Mouse (Mus musculus): ENCODE data around the gene Znrf2. TPM values are rescaled to one million over a fixed set of nuclear protein-coding genes. Genes with fewer than 3 reads are reported as not detected.
"Not testable (repeated sequence)": the region's sequence is repeated elsewhere in the genome, so short reads cannot be mapped to it uniquely, and the experiment has no call there.

Znrf2 gene
- polyA plus RNA-seq, 1 experiment from 2014 or later, result 2.0 TPM

DNA sequence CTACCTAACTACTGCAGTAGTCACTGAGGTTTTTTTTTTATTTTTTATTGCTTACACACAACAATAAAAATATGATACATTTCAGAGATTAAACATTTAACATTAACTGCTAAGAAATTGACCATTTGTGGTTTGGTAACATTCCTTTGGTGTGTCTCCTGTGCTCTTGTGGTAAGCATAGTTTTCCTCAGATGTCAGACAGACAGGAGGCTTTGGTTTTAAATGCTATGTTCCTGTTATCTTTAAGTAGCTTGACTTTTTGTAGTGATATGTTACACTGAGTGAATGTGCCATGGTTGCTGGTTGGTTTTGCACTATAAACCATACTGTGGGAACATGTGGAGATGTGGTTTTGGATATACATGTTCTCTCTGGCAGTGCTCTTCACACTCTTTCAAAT lies 19.9 kb downstream of the Znrf2 start:
- Histone ChIP-seq H3K4me1 (replicated peaks) (no peaks in the 10 kb centered on the region), H3K36me3 (peaks cover 5% of the 10 kb centered on the region), H3K27ac (no peak overlapping the region), H3K4me3 (no peak overlapping the region), H3K9me3 (peaks cover 16% of the 10 kb centered on the region), H3K27me3 (ENCODE audit: insufficient read depth, poor library complexity, severe bottlenecking) (no peaks in the 10 kb centered on the region)
- DNase-seq (ENCODE audit: low spot score), result no peak

DNA sequence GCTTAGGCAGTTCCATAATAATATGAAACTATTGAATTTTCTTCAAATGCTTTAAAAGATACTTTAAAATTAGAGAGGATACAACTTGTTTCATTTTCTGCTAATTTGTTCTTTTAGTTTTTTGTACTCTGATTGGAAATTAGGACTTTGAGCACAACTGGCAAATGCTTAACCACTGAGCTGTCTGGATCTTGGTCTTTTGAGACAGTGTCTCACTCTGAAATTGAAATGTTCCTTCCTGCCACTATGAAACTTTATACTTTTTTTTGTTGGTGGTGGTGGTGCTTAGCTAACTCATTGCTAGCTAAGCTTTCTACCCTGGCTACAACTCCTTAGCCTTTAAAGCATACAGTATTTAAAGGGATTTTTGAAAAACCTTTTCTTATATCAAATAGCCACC lies 24.7 kb downstream of the Znrf2 start:
- no peak for DNase-seq (ENCODE audit: low spot score)
- Histone ChIP-seq H3K27me3 (ENCODE audit: insufficient read depth, poor library complexity, severe bottlenecking) (no peaks in the 10 kb centered on the region), H3K27ac (no peak overlapping the region), H3K4me1 (replicated peaks) (peaks cover 11% of the 10 kb centered on the region; the same call in 1 of the 2 replicates), H3K36me3 (peaks cover 5% of the 10 kb centered on the region), H3K4me3 (no peak overlapping the region), H3K9me3 (peaks cover 16% of the 10 kb centered on the region)

DNA sequence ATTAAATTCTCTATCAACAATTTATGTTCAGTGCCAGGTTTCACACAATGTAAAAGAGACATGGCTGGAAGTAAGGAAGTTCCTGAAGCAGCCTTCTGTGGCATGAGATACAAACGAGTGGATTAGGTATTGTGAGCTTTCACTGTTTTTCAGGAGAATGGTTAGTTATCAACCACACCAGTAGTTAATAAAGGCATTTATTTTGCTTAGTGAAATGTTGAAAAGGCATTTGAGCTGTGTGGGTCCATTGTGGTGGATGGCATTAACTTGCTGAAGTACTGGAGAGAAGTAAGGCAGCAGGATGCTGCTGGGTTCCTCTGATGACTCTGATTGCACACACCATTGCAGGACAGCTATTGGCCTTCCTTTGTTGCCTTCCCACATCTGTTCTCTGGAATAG lies 25.3 kb downstream of the Znrf2 start:
- H3K4me3 ChIP-seq, result no peak overlapping the region
- no peaks in the 10 kb centered on the region for H3K27me3 ChIP-seq (ENCODE audit: insufficient read depth, poor library complexity, severe bottlenecking)
- WGBS, result 43% methylated on average over 1 of the region's 1 CpGs
- peaks cover 5% of the 10 kb centered on the region for H3K36me3 ChIP-seq
- H3K27ac ChIP-seq, result no peak overlapping the region
- peaks cover 11% of the 10 kb centered on the region; the same call in 1 of the 2 replicates for H3K4me1 ChIP-seq (replicated peaks)
- no peak for DNase-seq (ENCODE audit: low spot score)
- peaks cover 16% of the 10 kb centered on the region for H3K9me3 ChIP-seq

DNA sequence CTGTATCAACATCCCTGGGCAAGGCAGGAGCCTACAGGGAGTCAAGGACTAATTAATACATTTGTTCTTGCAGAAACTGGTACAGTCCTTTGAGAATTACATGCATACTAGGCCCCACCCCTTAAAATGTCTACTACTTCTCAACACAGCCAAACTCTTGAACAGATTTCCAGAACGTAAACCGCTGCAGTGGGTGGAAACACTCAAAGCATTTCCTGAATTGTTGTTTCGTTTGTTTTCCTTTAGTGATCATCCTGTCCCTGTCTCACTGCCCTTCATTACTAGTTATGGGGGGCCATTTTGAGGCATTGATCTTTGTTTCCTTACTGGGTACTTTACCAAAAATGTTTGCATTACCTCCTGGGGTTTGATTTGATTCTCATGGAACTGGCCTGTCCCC lies 31.8 kb downstream of the Znrf2 start:
- Histone ChIP-seq H3K27me3 (ENCODE audit: insufficient read depth, poor library complexity, severe bottlenecking) (no peaks in the 10 kb centered on the region), H3K9me3 (no peaks in the 10 kb centered on the region), H3K36me3 (no peaks in the 10 kb centered on the region), H3K27ac (no peak overlapping the region), H3K4me3 (no peak overlapping the region), H3K4me1 (replicated peaks) (peaks cover 35% of the 10 kb centered on the region)
- DNase-seq (ENCODE audit: low spot score), result no peak
- WGBS, result 77% methylated on average over 3 of the region's 3 CpGs

DNA sequence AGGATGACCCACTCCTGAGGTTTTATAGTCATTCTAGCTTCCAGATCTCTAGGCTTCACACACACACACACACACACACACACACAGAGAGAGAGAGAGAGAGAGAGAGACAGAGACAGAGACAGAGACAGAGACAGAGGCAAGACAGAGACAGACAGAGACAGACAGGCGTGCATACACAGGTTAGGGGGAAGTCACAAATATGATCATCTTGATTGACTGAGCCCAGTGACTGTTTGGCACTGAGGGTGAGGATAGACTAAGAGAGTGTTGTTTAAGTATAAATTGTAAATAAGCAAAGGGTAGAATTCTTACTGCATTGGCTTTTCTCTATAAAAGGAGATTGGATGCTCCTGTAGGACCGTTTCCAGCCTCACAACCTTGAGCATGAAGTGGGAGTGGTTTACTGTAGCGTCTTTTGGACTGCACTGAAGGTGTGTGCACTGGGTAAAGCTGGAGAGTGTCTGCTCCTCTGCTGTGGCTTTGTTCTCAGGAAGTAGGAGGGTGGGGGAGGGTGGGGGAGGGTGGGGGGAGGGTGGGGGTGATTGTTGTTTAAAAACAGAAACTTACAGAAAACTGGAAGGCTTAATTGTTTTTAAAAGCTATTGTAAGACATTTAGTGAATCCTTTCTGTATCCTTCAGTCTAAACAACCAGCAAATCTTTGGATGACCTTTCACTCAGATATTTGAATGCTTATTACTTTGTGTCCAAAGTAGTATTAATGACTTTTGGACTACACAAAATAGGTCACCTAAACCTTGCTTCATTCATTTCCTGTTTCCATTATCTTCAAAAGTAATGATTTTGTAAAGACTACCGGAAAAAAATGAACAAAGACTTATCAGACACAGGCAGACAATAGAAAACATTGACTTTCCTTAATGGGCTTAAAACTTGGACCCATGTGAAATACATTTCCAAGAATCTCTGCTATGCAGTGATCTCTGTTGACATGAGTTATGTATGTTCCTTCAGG lies 32.8 kb downstream of the Znrf2 start:
- Histone ChIP-seq H3K36me3 (no peaks in the 10 kb centered on the region), H3K9me3 (no peaks in the 10 kb centered on the region), H3K4me1 (replicated peaks) (peaks cover 36% of the 10 kb centered on the region), H3K27me3 (ENCODE audit: insufficient read depth, poor library complexity, severe bottlenecking) (no peaks in the 10 kb centered on the region), H3K27ac (no peak overlapping the region), H3K4me3 (no peak overlapping the region)
- WGBS, result 43% methylated on average over 4 of the region's 4 CpGs
- no peak for DNase-seq (ENCODE audit: low spot score)

DNA sequence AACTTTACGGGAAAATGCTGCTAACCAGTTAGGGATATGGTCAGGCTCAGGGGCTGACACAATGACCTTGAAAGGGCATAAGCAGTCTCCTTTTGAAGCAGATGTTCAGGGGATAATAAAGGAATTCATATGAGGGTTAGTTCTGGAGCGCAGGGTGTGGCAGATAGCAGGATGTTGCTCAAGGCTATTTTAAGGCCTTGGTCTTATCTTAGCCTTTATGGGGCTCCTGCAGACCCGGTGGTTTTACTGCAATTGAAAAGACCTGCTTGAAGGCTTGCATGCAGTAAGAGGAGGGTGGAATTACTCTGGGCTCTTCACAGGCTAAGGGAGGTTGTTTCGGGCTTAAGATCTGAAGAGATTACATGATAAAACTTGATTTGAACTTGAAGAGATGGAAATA lies 35.1 kb downstream of the Znrf2 start:
- Histone ChIP-seq H3K4me3 (no peak overlapping the region), H3K27me3 (ENCODE audit: insufficient read depth, poor library complexity, severe bottlenecking) (no peaks in the 10 kb centered on the region), H3K36me3 (no peaks in the 10 kb centered on the region), H3K27ac (no peak overlapping the region), H3K4me1 (replicated peaks) (peaks cover 36% of the 10 kb centered on the region), H3K9me3 (no peaks in the 10 kb centered on the region)
- no peak for DNase-seq (ENCODE audit: low spot score)
- 54% methylated on average over 4 of the region's 4 CpGs for WGBS

DNA sequence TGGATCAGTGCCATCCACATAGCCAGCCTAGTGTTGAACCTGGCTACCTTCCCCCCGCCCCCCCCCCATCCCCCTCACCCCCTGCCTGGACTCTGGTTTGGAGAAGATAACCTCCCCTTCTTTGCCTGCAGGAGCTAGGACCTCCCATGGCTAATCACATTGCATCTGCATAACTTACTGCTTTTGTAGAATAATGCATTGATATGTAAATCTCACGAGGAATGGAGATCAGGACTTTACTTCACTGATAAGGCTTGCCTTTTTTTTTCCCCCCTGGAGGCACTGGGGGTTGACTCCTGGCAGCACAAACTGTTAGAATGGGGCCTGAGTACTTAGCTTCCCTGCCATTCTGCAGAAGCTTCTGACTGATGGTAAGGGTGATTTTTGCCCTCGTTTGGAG lies 36.0 kb downstream of the Znrf2 start:
- Histone ChIP-seq H3K4me3 (no peak overlapping the region), H3K36me3 (no peaks in the 10 kb centered on the region), H3K27ac (no peak overlapping the region), H3K27me3 (ENCODE audit: insufficient read depth, poor library complexity, severe bottlenecking) (no peaks in the 10 kb centered on the region), H3K9me3 (no peaks in the 10 kb centered on the region), H3K4me1 (replicated peaks) (peaks cover 36% of the 10 kb centered on the region)
- no peak for DNase-seq (ENCODE audit: low spot score)
- 8% methylated on average over 3 of the region's 3 CpGs for WGBS

DNA sequence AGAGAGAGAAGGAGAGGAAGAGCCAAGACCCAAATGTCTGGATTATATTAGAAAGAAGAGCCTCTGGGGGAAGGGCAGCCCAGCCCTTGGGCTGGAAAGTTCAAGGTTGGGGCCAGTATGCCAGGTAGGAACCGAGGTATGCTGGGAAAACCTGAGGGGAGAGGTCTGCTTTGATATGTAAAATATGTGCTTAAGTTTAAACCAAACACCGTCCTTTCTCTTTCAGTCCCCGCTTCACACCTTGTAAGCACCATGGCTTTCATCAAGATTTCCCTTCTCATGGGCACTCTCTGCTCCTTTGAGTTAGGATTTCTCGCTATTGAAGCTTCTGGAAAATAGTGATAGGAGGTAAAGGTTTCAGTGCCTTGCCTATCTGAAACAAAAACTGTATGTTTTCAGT lies 38.1 kb downstream of the Znrf2 start:
- Histone ChIP-seq H3K36me3 (no peaks in the 10 kb centered on the region), H3K27ac (no peak overlapping the region), H3K4me3 (no peak overlapping the region), H3K9me3 (no peaks in the 10 kb centered on the region), H3K4me1 (replicated peaks) (peaks cover 27% of the 10 kb centered on the region), H3K27me3 (ENCODE audit: insufficient read depth, poor library complexity, severe bottlenecking) (no peaks in the 10 kb centered on the region)
- no peak for DNase-seq (ENCODE audit: low spot score)
- 35% methylated on average over 4 of the region's 4 CpGs for WGBS

DNA sequence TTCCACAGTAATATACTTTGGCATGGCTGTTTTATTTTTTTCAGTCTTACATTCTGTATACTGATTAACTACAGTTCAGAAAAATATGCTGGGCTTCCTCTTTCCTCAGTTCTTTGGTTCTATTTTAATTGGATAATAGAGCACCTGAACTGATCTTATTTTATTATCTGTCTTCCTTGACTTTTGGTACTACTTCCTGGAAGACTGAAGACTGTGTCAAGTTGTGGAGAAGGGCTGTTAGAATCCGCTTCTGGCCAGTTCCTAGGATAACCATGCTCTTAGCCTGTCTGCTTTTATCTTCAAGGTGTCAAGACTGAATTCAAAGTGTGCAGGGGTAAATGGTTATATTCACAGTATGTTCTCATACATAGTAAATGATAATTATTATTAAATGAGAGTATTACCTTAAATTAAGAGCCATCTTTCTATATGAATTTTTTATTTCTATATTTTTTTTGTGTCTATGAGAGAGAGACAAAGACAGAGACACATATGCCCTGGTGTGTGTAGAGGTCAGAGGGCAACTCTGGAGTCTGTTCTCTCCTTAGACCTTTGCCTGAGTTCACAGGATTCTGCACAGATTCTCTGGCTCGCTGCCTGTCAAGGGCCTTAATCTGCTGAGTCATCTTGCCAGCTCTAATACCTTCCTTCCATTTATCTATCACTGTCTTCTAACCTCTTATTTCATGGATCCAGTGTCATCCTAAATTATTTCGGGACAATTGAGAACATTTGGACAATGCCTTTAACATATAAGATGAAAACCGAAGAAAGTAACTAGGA lies 39.3 kb downstream of the Znrf2 start:
- peaks cover 24% of the 10 kb centered on the region for H3K4me1 ChIP-seq (replicated peaks)
- no peak overlapping the region for H3K4me3 ChIP-seq
- no peak overlapping the region for H3K27ac ChIP-seq
- H3K27me3 ChIP-seq (ENCODE audit: insufficient read depth, poor library complexity, severe bottlenecking), result no peaks in the 10 kb centered on the region
- WGBS, result 67% methylated on average over 4 of the region's 4 CpGs
- no peak for DNase-seq (ENCODE audit: low spot score)
- no peaks in the 10 kb centered on the region for H3K9me3 ChIP-seq
- H3K36me3 ChIP-seq, result no peaks in the 10 kb centered on the region

DNA sequence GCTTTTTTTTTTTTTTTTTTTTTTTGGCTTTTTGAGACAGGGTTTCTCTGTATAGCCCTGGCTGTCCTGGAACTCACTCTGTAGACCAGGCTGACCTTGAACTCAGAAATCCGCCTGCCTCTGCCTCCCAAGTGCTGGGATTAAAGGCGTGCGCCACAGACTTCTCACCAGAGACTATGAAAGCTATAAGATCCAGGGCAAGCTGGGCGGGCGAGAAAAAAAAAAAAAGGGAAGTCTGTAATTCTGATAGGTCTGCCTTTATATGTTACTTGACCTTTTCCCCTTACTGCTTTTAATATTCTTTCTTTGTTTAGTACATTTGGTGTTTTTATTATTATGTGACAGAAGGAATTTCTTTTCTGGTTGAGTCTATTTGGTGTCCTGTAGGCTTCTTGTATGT lies 42.4 kb downstream of the Znrf2 start:
- H3K4me3 ChIP-seq; DNase-seq (ENCODE audit: low spot score); H3K9me3 ChIP-seq; H3K36me3 ChIP-seq; H3K27me3 ChIP-seq (ENCODE audit: insufficient read depth, poor library complexity, severe bottlenecking); H3K4me1 ChIP-seq (replicated peaks); H3K27ac ChIP-seq: not testable (repeated sequence)
- WGBS, result 96% methylated on average over 5 of the region's 5 CpGs

DNA sequence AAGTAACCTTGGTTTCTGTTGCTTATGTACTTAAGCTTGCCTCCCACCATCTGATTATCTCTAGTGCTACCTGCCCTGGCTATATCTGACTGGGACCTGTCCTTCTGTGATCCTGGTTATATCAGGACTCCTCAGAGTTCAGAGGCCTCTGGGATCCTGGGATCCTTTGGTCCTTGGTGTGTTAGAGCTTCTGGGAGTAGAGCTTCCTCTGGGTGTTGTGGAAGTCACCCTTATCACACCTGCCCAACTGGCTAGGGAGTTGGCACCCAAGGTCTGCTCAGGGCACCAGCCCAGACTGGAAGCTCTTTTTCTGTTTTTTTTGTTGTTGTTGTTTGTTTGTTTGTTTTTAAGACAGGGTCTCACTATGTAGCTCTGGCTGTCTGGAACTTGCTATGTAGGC lies 43.5 kb downstream of the Znrf2 start:
- Histone ChIP-seq H3K4me3 (no peak overlapping the region), H3K27me3 (ENCODE audit: insufficient read depth, poor library complexity, severe bottlenecking) (no peaks in the 10 kb centered on the region), H3K4me1 (replicated peaks) (no peaks in the 10 kb centered on the region), H3K36me3 (peaks cover 8% of the 10 kb centered on the region), H3K27ac (no peak overlapping the region), H3K9me3 (0 out of 2 replicates have a peak, but pooled peaks cover 2% of the 10 kb centered on the region)
- DNase-seq (ENCODE audit: low spot score), result no peak

DNA sequence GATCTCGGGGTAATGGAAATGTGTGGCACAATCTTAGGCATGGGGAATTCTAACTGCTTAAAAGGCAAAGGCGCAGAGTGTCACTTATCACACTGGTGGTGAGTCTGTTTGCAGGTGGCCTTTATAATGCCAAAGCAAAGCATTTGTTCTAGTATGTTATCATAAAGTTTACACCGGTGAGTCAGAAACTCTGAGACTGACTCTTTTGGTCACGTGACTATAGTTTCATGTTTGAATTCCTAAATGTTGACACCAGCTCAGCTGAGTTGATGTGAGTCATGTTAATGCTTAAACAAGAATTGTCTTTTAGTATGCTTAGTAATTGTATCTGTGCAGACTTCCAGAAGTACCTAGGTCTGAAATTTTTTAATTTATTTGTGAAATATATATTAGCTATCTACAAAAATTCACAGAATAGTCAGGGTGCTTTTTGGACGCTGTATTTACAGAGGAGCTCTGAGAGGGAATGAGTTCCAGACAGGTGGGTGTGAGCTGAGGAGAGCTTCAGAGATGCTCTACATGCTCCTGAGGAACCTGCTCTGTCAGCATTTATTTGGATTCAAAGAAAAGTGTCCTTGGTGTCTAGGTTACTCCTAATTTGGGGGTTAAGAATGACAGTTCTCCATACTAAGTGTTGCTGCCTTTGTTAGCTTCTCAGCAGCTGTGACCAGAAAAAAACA lies 50.2 kb downstream of the Znrf2 start:
- WGBS, result 90% methylated on average over 5 of the region's 5 CpGs

DNA sequence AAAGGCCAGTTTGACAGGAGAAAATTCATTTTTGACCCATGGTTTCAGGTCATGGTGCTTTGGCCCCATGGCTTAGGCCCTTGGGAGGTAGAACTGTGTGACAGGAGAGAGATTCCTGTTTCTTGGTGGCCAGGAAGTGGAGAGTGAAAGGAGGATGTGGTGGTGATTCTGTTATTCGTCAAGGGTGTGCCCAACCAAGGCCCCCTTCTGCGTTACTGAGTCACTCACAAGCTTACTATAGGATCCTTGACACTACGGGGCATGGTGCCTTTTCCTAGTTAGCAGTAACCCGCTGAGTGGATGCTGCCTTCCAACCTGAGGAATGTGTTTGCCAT lies 50.7 kb downstream of the Znrf2 start:
- WGBS, result 56% methylated on average over 4 of the region's 4 CpGs
- no peak for DNase-seq (ENCODE audit: low spot score)

More for the DNA sequence above, 50.2 kb downstream of the Znrf2 start:
- no peak overlapping the region for H3K4me3 ChIP-seq
- DNase-seq (ENCODE audit: low spot score), result no peak
- H3K36me3 ChIP-seq, result peaks cover 8% of the 10 kb centered on the region
- H3K9me3 ChIP-seq, result 0 out of 2 replicates have a peak, but pooled peaks cover 2% of the 10 kb centered on the region
- no peaks in the 10 kb centered on the region for H3K27me3 ChIP-seq (ENCODE audit: insufficient read depth, poor library complexity, severe bottlenecking)
- no peak overlapping the region for H3K27ac ChIP-seq
- peaks cover 6% of the 10 kb centered on the region for H3K4me1 ChIP-seq (replicated peaks)

More for the DNA sequence above, 50.7 kb downstream of the Znrf2 start:
- Histone ChIP-seq H3K27ac (no peak overlapping the region), H3K9me3 (no peaks in the 10 kb centered on the region), H3K27me3 (ENCODE audit: insufficient read depth, poor library complexity, severe bottlenecking) (no peaks in the 10 kb centered on the region), H3K4me3 (no peak overlapping the region), H3K4me1 (replicated peaks) (peaks cover 6% of the 10 kb centered on the region), H3K36me3 (peaks cover 8% of the 10 kb centered on the region)

Measured in hindbrain, embryonic 10.5 days (tissue).